Mouse (Mus musculus) forebrain, embryonic 16.5 days (tissue): ENCODE results near the gene Tmem88. TPM values are rescaled to one million over a fixed set of nuclear protein-coding genes. Genes with fewer than 3 reads are reported as not detected.

Experiments
- ATAC-seq: fragments of 200-750 bp; cut with Nextera tagmentation; 2 replicates; pipeline ENCODE4 v1.8.0; 2017; ENCODE audit warnings: mild to moderate bottlenecking, moderate library complexity
- H3K27ac ChIP-seq: fragments of 300-500 bp; sonication (generic); 2 replicates; pipeline ENCODE4 v1.5.1; 2014; ENCODE audit warnings: low read length, control low read depth
- H3K27me3 ChIP-seq: fragments of 300-500 bp; sonication (generic); replicated peaks from 2 replicates; pipeline ENCODE4 v1.6.1; 2014; ENCODE audit warnings: low read length; ENCODE audit not compliant: control insufficient read depth, insufficient read depth
- H3K36me3 ChIP-seq: fragments of 300-500 bp; sonication (generic); 2 replicates; pipeline ENCODE4 v1.6.1; 2014; ENCODE audit not compliant: control insufficient read depth, insufficient read depth
- H3K4me1 ChIP-seq: fragments of 300-500 bp; sonication (generic); replicated peaks from 2 replicates; pipeline ENCODE4 v1.6.1; 2014; ENCODE audit warnings: low read length; ENCODE audit not compliant: control insufficient read depth, insufficient read depth
- H3K4me2 ChIP-seq: fragments of 300-500 bp; sonication (generic); 2 replicates; pipeline ENCODE4 v1.6.1; 2014; ENCODE audit warnings: mild to moderate bottlenecking, low read length, control low read depth
- H3K4me3 ChIP-seq: fragments of 300-500 bp; sonication (generic); replicated peaks from 2 replicates; pipeline ENCODE4 v1.5.1; 2014; ENCODE audit warnings: mild to moderate bottlenecking, low read length, control low read depth
- H3K9ac ChIP-seq: fragments of 300-500 bp; sonication (generic); replicated peaks from 2 replicates; pipeline ENCODE4 v1.6.1; 2014; ENCODE audit warnings: low read depth, low read length, control low read depth
- H3K9me3 ChIP-seq: fragments of 300-500 bp; sonication (generic); 2 replicates; pipeline ENCODE4 v1.6.1; 2016; ENCODE audit warnings: low read length; ENCODE audit not compliant: control insufficient read depth
- WGBS: fragments of 180-500 bp; shearing (Covaris S2); extraction: QIAGEN DNeasy Blood & Tissue Kit; methylation state at CpG from one replicate; pipeline ENCODE4 v1.1.7; 2014; 5-methylcytosine and 5-hydroxymethylcytosine counted together
- polyA plus RNA-seq: library from polyadenylated mRNA; unstranded; fragments of >200 nt; fragmentation: Nextera tagmentation; extraction: Ambion mirVana; gene quantifications from 2 replicates; pipeline ENCODE4 v1.2.1, GENCODE M21; 2015

The Tmem88 gene
- polyA plus RNA-seq, 1 experiment from 2014 or later: 5.9 TPM

GRCm38 (mm10) chr11:69368356-69369214, 29.4 kb downstream of the Tmem88 start:
- under 1% methylated on average over 67 of the region's 106 CpGs for WGBS
- peaks cover 49% of the 10 kb centered on the region for H3K4me1 ChIP-seq
- ATAC-seq: no peak
- H3K36me3 ChIP-seq: peaks cover 6% of the 10 kb centered on the region
- H3K4me2 ChIP-seq: peak overlapping the region; percentile 98
- H3K9me3 ChIP-seq: no peaks in the 10 kb centered on the region
- peak overlapping the region; percentile 99 for H3K9ac ChIP-seq
- no peaks in the 10 kb centered on the region for H3K27me3 ChIP-seq
- H3K4me3 ChIP-seq: peak overlapping the region; percentile 67
- H3K27ac ChIP-seq: peak overlapping the region; percentile 100

DNA sequence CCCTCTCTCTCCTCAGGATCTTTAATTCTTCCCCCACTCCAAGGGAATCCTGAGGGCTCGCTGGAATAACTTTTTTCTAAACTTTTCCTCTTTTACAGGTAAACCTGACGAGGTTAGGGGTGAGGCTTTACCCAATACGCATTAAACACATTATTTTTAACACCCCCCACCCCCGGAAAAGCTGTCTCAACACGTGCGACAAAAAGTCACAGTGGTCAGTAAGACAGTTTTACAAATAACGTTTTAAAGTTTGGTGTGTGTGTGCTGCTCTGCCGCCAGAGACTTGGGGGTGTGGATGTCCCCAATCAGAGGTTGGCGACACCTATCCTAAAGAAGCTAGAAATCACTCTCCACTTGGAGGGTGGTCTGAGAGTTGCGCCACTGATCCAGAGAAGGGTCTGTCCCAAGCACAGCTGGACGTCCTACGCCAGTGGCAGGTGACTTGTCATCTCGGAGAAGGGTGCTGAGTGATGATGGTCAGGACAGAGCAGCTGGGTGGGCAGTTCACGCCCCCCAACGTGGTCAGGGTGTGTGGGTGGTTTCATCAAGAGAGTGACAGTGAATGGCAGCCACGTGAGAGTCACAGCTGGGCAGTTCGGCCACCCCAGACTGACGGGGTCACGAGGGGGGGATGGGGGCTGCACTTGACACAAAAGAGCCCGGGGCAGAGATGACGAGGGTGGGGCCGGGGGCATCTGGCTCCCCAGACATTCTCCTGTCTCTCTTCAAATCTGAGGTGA, 30.2 kb downstream of the Tmem88 start:
- no peak for ATAC-seq
- Histone ChIP-seq H3K4me3 (peak overlapping the region; percentile 67), H3K9ac (peak overlapping the region; percentile 99), H3K27me3 (no peaks in the 10 kb centered on the region), H3K4me1 (peaks cover 44% of the 10 kb centered on the region), H3K36me3 (peaks cover 10% of the 10 kb centered on the region), H3K27ac (peak overlapping the region; percentile 100), H3K4me2 (peak overlapping the region; percentile 98), H3K9me3 (no peaks in the 10 kb centered on the region)
- 2% methylated on average over 22 of the region's 22 CpGs for WGBS

DNA sequence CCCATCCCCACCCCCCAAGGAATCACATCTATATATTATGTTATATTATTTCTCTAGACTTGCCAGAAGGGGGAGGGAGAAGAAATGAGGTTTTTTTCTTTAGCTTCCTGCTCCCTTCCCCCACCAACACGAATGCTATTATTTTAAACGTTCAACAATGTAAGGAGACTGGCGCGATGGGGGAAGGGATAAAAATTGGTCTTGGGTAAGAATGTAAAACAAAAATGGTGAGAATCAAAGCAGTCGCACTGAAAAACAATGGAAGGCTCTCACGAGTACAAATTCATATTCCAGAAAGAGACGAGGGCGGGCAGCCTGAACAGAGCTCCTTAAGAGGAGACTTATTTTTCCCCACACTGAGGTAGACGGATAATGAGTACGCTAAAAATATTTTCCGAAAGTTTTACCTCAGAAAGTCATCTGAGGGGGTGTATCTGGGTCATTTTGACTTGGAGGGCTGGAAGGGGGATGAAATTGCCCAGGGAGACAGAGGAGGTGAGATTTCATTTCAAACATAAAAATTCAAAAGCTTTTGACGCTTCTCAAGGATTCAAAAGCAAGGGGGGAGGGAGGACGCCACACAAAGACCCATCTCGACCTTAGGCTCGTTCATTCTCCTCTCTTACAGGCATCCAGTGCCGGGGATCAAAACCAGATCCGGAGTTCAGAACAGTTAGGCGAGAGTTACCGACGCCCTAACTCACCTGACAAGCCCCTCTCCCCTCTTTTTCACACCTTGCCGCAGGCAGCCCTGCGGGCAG, 31.0 kb downstream of the Tmem88 start:
- Histone ChIP-seq H3K4me3 (peak overlapping the region; percentile 67), H3K9ac (peak overlapping the region; percentile 99), H3K27ac (peak overlapping the region; percentile 100), H3K9me3 (no peaks in the 10 kb centered on the region), H3K4me2 (peak overlapping the region; percentile 98), H3K36me3 (peaks cover 12% of the 10 kb centered on the region), H3K4me1 (peaks cover 42% of the 10 kb centered on the region), H3K27me3 (no peaks in the 10 kb centered on the region)
- peak; percentile 1; the same call in 1 of the 2 replicates for ATAC-seq
- 0% methylated on average over 22 of the region's 22 CpGs for WGBS

DNA sequence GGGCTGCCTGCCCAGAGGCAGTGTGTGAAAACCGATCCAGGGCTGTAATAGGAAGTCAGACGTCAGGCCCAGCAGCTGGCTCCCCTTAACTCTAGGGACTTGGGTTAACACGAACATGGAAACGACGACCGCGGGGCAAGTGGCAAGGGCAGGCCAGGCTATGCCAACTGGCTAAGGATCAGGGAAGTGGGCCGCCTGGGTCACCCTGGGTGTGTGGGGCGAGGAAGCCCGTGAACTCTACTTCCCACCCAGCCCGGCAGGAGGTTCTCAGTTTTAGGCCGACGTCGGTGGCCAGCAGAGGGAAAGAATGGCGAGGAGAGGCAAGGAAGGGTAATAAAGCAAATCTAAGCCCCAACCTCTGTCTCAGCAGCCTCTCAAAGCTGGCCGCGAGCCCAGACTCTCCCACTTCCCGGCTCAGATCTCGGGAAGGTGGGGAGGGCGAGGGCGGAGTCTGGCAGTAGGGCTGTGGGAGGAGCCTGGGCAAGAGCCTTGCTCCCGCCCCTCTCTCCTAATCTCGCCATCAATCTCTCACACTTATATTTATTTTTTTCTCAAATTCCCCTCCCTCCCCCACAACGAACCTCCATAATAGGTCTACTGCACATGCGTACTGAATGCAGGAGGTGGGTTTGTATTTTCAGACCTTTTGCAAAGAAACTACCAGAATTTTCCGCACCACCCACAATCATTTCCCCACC, 31.7 kb downstream of the Tmem88 start:
- peak overlapping the region; percentile 100 for H3K27ac ChIP-seq
- peak overlapping the region; percentile 98 for H3K4me2 ChIP-seq
- 0% methylated on average over 24 of the region's 26 CpGs for WGBS
- peaks cover 39% of the 10 kb centered on the region for H3K4me1 ChIP-seq
- peak overlapping the region; percentile 99 for H3K9ac ChIP-seq
- peaks cover 19% of the 10 kb centered on the region for H3K36me3 ChIP-seq
- H3K9me3 ChIP-seq: no peaks in the 10 kb centered on the region
- H3K4me3 ChIP-seq: peak overlapping the region; percentile 67
- peak; percentile 77 for ATAC-seq
- H3K27me3 ChIP-seq: no peaks in the 10 kb centered on the region

GRCm38 (mm10) chr11:69365722-69366121, 32.3 kb downstream of the Tmem88 start:
- Histone ChIP-seq H3K4me2 (peak overlapping the region; percentile 98), H3K9ac (peak overlapping the region; percentile 69), H3K27me3 (no peaks in the 10 kb centered on the region), H3K4me3 (peak overlapping the region; percentile 67), H3K4me1 (peaks cover 34% of the 10 kb centered on the region), H3K36me3 (peaks cover 23% of the 10 kb centered on the region), H3K9me3 (no peaks in the 10 kb centered on the region), H3K27ac (peak overlapping the region; percentile 100)
- WGBS: 21% methylated on average over 6 of the region's 6 CpGs
- ATAC-seq: no peak

GRCm38 (mm10) chr11:69364910-69365309, 33.1 kb downstream of the Tmem88 start:
- WGBS: 0% methylated on average over 6 of the region's 6 CpGs
- H3K27me3 ChIP-seq: no peaks in the 10 kb centered on the region
- ATAC-seq: peak; percentile 58

DNA sequence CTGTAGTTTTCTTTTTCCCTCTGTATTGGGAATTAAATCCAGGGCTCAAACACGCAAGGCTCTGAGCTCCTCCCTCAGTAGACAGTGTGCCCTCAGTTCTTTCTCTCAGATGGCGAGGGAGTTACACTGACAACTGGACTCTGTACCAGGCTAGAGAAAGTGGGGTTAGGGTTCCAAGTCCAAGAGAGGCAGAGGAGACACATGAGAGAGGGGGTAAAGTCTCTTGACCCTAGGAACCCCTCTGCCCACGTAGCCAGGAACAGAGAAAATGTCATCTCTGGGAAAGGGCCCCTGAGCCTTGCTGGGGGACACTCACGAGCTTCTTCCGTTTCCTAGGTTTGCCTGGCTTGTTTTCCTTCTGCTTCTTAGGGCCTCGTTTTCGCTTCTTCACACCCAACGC, 33.7 kb downstream of the Tmem88 start:
- Histone ChIP-seq H3K27ac (peak overlapping the region; percentile 100), H3K36me3 (peaks cover 36% of the 10 kb centered on the region), H3K9ac (peak overlapping the region; percentile 30; the same call in 1 of the 2 replicates), H3K4me2 (peak overlapping the region; percentile 98), H3K4me1 (peaks cover 30% of the 10 kb centered on the region), H3K27me3 (no peaks in the 10 kb centered on the region), H3K9me3 (no peaks in the 10 kb centered on the region), H3K4me3 (no peak overlapping the region)
- 41% methylated on average over 8 of the region's 8 CpGs for WGBS
- no peak for ATAC-seq

More at GRCm38 (mm10) chr11:69364910-69365309, 33.1 kb downstream of the Tmem88 start:
- Histone ChIP-seq H3K9ac (peak overlapping the region; percentile 69), H3K27ac (peak overlapping the region; percentile 100), H3K36me3 (peaks cover 30% of the 10 kb centered on the region), H3K4me3 (peak overlapping the region; percentile 67), H3K4me2 (peak overlapping the region; percentile 98), H3K4me1 (peaks cover 30% of the 10 kb centered on the region), H3K9me3 (no peaks in the 10 kb centered on the region)

GRCm38 (mm10) chr11:69362479-69362878, 35.6 kb downstream of the Tmem88 start:
- no peak for ATAC-seq
- Histone ChIP-seq H3K9me3 (no peaks in the 10 kb centered on the region), H3K27ac (no peak overlapping the region), H3K36me3 (peaks cover 53% of the 10 kb centered on the region), H3K27me3 (no peaks in the 10 kb centered on the region), H3K4me3 (no peak overlapping the region), H3K9ac (no peak overlapping the region), H3K4me1 (peaks cover 30% of the 10 kb centered on the region), H3K4me2 (no peak overlapping the region)
- WGBS: 67% methylated on average over 2 of the region's 2 CpGs
